Comparison of ENCODE assay signal across 19 mouse cellular contexts in the genomic region with DNA sequence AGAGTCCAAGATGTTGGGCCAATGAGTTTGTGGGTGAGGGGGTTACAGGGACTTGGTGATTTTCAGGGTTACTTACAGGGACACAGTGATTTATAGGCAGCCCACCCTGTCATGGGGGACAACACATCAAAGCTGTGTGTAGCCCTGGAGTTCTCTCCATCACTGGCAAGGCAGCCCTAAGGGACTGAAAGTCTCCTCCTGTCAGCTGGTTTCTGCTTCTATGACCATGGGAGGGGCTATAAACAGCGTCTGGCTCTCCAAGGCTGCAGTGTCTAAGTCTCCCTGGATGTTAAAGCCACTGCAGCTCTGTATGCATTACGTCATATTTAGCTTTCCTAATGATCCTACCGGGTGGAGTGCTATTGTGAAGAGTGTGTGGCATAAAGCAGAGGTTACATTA.
DNase-seq lines count a peak whose midpoint lies in the region; ATAC-seq and TF ChIP-seq lines count a peak whose summit lies in the region.
"Had no signal": no experiment of that assay in that cellular context is flagged by ENCODE, and none has a peak within 500 bp of the region (broad histone marks: within the 10 kb centered on the region; RNA-seq: fewer than 3 reads in every experiment).

No protein-coding gene starts in this region.

- H3K36me3 ChIP-seq in intestine, embryonic 15.5 days = no peaks in the 10 kb centered on the region
- no peaks in the 10 kb centered on the region for H3K36me3 ChIP-seq in intestine, postnatal 0 days (ENCODE audit: control insufficient read depth, insufficient read depth)
- no peaks in the 10 kb centered on the region for H3K36me3 ChIP-seq in midbrain, postnatal 0 days (ENCODE audit: insufficient read depth, low read length)
- no peaks in the 10 kb centered on the region for H3K36me3 ChIP-seq in midbrain, embryonic 11.5 days (ENCODE audit: control insufficient read depth, insufficient read depth, low read length)
- H3K36me3 ChIP-seq in limb, embryonic 13.5 days = no peaks in the 10 kb centered on the region
- no peaks in the 10 kb centered on the region for H3K36me3 ChIP-seq in neural tube, embryonic 15.5 days
- H3K36me3 ChIP-seq: liver, embryonic 12.5 days had no signal

- no peaks in the 10 kb centered on the region for H3K9me3 ChIP-seq in intestine, embryonic 15.5 days
- no peaks in the 10 kb centered on the region for H3K9me3 ChIP-seq in intestine, postnatal 0 days (ENCODE audit: control insufficient read depth)
- H3K9me3 ChIP-seq in midbrain, postnatal 0 days (ENCODE audit: low read length) = no peaks in the 10 kb centered on the region
- H3K9me3 ChIP-seq in midbrain, embryonic 11.5 days (ENCODE audit: control insufficient read depth, low read length) = no peaks in the 10 kb centered on the region
- H3K9me3 ChIP-seq in limb, embryonic 13.5 days = no peaks in the 10 kb centered on the region
- H3K9me3 ChIP-seq in neural tube, embryonic 15.5 days (replicated peaks) = no peaks in the 10 kb centered on the region
- H3K9me3 ChIP-seq: forebrain, embryonic 13.5 days; liver, embryonic 12.5 days had no signal

- no peaks in the 10 kb centered on the region; the same call in 1 of the 2 replicates for H3K4me1 ChIP-seq in intestine, embryonic 15.5 days (replicated peaks)
- H3K4me1 ChIP-seq in intestine, postnatal 0 days (replicated peaks; ENCODE audit: control insufficient read depth, insufficient read depth, low read length) = no peaks in the 10 kb centered on the region
- no peaks in the 10 kb centered on the region for H3K4me1 ChIP-seq in midbrain, postnatal 0 days (ENCODE audit: insufficient read depth, low read length)
- H3K4me1 ChIP-seq in midbrain, embryonic 11.5 days (ENCODE audit: control insufficient read depth, insufficient read depth, low read length) = no peaks in the 10 kb centered on the region
- peaks cover 10% of the 10 kb centered on the region for H3K4me1 ChIP-seq in limb, embryonic 13.5 days
- H3K4me1 ChIP-seq in neural tube, embryonic 15.5 days = peaks cover 9% of the 10 kb centered on the region
- H3K4me1 ChIP-seq: forebrain, embryonic 13.5 days; liver, embryonic 12.5 days had no signal

- intact Hi-C loops in gastrocnemius, adult 2 months (cut with DNase I) = no loop called here

- peak; percentile 56; the same call in 1 of the 2 replicates for ATAC-seq in intestine, embryonic 15.5 days
- ATAC-seq in intestine, postnatal 0 days = no peak
- peak; percentile 13; the same call in 1 of the 2 replicates for ATAC-seq in midbrain, postnatal 0 days (ENCODE audit: low FRiP score)
- ATAC-seq in midbrain, embryonic 11.5 days (ENCODE audit: low FRiP score) = no peak
- 0 out of 2 replicates have a peak, but pooled peaks have one; percentile 59 for ATAC-seq in limb, embryonic 13.5 days (ENCODE audit: low FRiP score, low read depth)
- ATAC-seq in neural tube, embryonic 15.5 days (ENCODE audit: low FRiP score) = peak; percentile 76
- ATAC-seq: forebrain, embryonic 13.5 days; liver, embryonic 12.5 days had no signal

- H3K9ac ChIP-seq in intestine, embryonic 15.5 days = no peak overlapping the region
- H3K9ac ChIP-seq in intestine, postnatal 0 days (ENCODE audit: low read depth, low read length) = no peak overlapping the region
- no peak overlapping the region for H3K9ac ChIP-seq in midbrain, postnatal 0 days (replicated peaks; ENCODE audit: low read length, poor library complexity, severe bottlenecking)
- no peak overlapping the region for H3K9ac ChIP-seq in midbrain, embryonic 11.5 days (ENCODE audit: low read length)
- no peak overlapping the region for H3K9ac ChIP-seq in limb, embryonic 13.5 days
- H3K9ac ChIP-seq in neural tube, embryonic 15.5 days (replicated peaks) = no peak overlapping the region
- H3K9ac ChIP-seq: forebrain, embryonic 13.5 days; liver, embryonic 12.5 days had no signal

- no peak overlapping the region for H3K4me3 ChIP-seq in intestine, embryonic 15.5 days (replicated peaks)
- no peak overlapping the region for H3K4me3 ChIP-seq in intestine, postnatal 0 days (ENCODE audit: low read depth, low read length)
- H3K4me3 ChIP-seq in midbrain, postnatal 0 days (ENCODE audit: low read depth, low read length) = no peak overlapping the region
- no peak overlapping the region for H3K4me3 ChIP-seq in midbrain, embryonic 11.5 days (ENCODE audit: low read depth, low read length)
- no peak overlapping the region for H3K4me3 ChIP-seq in limb, embryonic 13.5 days
- no peak overlapping the region for H3K4me3 ChIP-seq in neural tube, embryonic 15.5 days (replicated peaks)
- H3K4me3 ChIP-seq in gastrocnemius, adult 2 months = no peak overlapping the region
- H3K4me3 ChIP-seq: erythroblast, embryonic 14.5 days; forebrain, embryonic 13.5 days; liver, embryonic 12.5 days had no signal

- no peaks in the 10 kb centered on the region; the same call in 1 of the 2 replicates for H3K27me3 ChIP-seq in intestine, embryonic 15.5 days (replicated peaks)
- H3K27me3 ChIP-seq in intestine, postnatal 0 days (replicated peaks; ENCODE audit: control insufficient read depth, insufficient read depth, low read length) = no peaks in the 10 kb centered on the region
- H3K27me3 ChIP-seq in midbrain, postnatal 0 days (ENCODE audit: insufficient read depth, low read length) = no peaks in the 10 kb centered on the region
- peaks cover 3% of the 10 kb centered on the region; the same call in 1 of the 2 replicates for H3K27me3 ChIP-seq in midbrain, embryonic 11.5 days (ENCODE audit: control insufficient read depth, insufficient read depth, low read length)
- H3K27me3 ChIP-seq in limb, embryonic 13.5 days = peaks cover 10% of the 10 kb centered on the region
- peaks cover 5% of the 10 kb centered on the region for H3K27me3 ChIP-seq in neural tube, embryonic 15.5 days (replicated peaks)

- no peak for TF ChIP-seq CTCF in intestine, postnatal 0 days (IDR thresholded peaks at IDR 0.05; ENCODE audit: low read depth)
- TF ChIP-seq CTCF in midbrain, postnatal 0 days (IDR thresholded peaks at IDR 0.05) = no peak
- no peak for TF ChIP-seq CTCF in gastrocnemius, adult 2 months (IDR thresholded peaks at IDR 0.05)

- peak; percentile 22 for DNase-seq in midbrain, postnatal 0 days (ENCODE audit: low spot score)
- no peak for DNase-seq in midbrain, embryonic 11.5 days (ENCODE audit: low spot score, missing footprints)
- no peak for DNase-seq in gastrocnemius, adult 2 months
- DNase-seq: adrenal gland, adult 2 months; cerebellum, adult 9-10 months; gastrocnemius, postnatal 36 days; kidney, adult 9 months; layer of hippocampus, postnatal 36 days; lung, adult 2 months; lung, postnatal 4 days; right cerebral cortex, adult 18-20 months; thymus, postnatal 25 days had no signal

- 24% methylated on average over 3 of the region's 3 CpGs for WGBS in intestine, embryonic 15.5 days
- WGBS in intestine, postnatal 0 days = 27% methylated on average over 3 of the region's 3 CpGs
- 40% methylated on average over 3 of the region's 3 CpGs for WGBS in midbrain, postnatal 0 days
- 62% methylated on average over 3 of the region's 3 CpGs for WGBS in midbrain, embryonic 11.5 days
- WGBS in limb, embryonic 13.5 days = 18% methylated on average over 3 of the region's 3 CpGs
- 30% methylated on average over 3 of the region's 3 CpGs for WGBS in neural tube, embryonic 15.5 days

- H3K27ac ChIP-seq in intestine, embryonic 15.5 days = no peak overlapping the region
- no peak overlapping the region for H3K27ac ChIP-seq in intestine, postnatal 0 days (ENCODE audit: low read depth, low read length)
- no peak overlapping the region for H3K27ac ChIP-seq in midbrain, postnatal 0 days (ENCODE audit: low read depth, low read length)
- H3K27ac ChIP-seq in midbrain, embryonic 11.5 days (ENCODE audit: low read depth, low read length) = no peak overlapping the region
- no peak overlapping the region for H3K27ac ChIP-seq in limb, embryonic 13.5 days
- 0 out of 2 replicates have a peak overlapping the region, but pooled peaks have one; percentile 23 for H3K27ac ChIP-seq in neural tube, embryonic 15.5 days (replicated peaks)
- H3K27ac ChIP-seq in gastrocnemius, adult 2 months = no peak overlapping the region
- H3K27ac ChIP-seq: forebrain, embryonic 13.5 days; liver, embryonic 12.5 days had no signal

- H3K4me2 ChIP-seq in intestine, embryonic 15.5 days (replicated peaks) = no peak overlapping the region
- H3K4me2 ChIP-seq in intestine, postnatal 0 days (replicated peaks; ENCODE audit: low read depth) = no peak overlapping the region
- H3K4me2 ChIP-seq in midbrain, postnatal 0 days (ENCODE audit: low read depth, low read length, poor library complexity, severe bottlenecking) = no peak overlapping the region
- no peak overlapping the region for H3K4me2 ChIP-seq in midbrain, embryonic 11.5 days
- H3K4me2 ChIP-seq in limb, embryonic 13.5 days (replicated peaks) = no peak overlapping the region
- no peak overlapping the region for H3K4me2 ChIP-seq in neural tube, embryonic 15.5 days
- H3K4me2 ChIP-seq: forebrain, embryonic 13.5 days; liver, embryonic 12.5 days had no signal

Comparison
In these comparisons a context has a peak if more than half of its experiments do, and no peak if none do; other contexts are left out.
1. ATAC-seq: peak in intestine, embryonic 15.5 days (single experiment), midbrain, postnatal 0 days (single experiment), limb, embryonic 13.5 days (single experiment) and neural tube, embryonic 15.5 days (single experiment); none in intestine, postnatal 0 days (single experiment) and midbrain, embryonic 11.5 days (single experiment).